Comparison of ENCODE assay signal across 18 mouse cellular contexts in genomic region chr3:123984028-123984427, GRCm38 (mm10).
DNase-seq lines count a peak whose midpoint lies in the region; ATAC-seq and TF ChIP-seq lines count a peak whose summit lies in the region.
"Had no signal": no experiment of that assay in that cellular context is flagged by ENCODE, and none has a peak within 500 bp of the region (broad histone marks: within the 10 kb centered on the region; RNA-seq: fewer than 3 reads in every experiment).

No protein-coding gene starts in this region.

- TF ChIP-seq CTCF in kidney, adult 2 months (conservative IDR thresholded peaks at IDR 0.05; ENCODE audit: insufficient read depth, insufficient read length, low read depth, low read length) = no peak

- 13% methylated on average over 1 of the region's 1 CpGs for WGBS in kidney, adult 2 months
- 39% methylated on average over 1 of the region's 1 CpGs for WGBS in kidney, embryonic 15.5 days
- 24% methylated on average over 1 of the region's 1 CpGs for WGBS in intestine, embryonic 16.5 days
- WGBS in neural tube, embryonic 15.5 days = 25% methylated on average over 1 of the region's 1 CpGs

- peak; percentile 1 for DNase-seq in kidney, adult 2 months
- DNase-seq in 416B (ENCODE audit: low read depth) (peak; percentile 21), NIH3T3 (ENCODE audit: low read depth) (peak; percentile 65)
- DNase-seq in layer of hippocampus, adult 9-10 months (ENCODE audit: low spot score) = no peak
- no peak for DNase-seq in right cerebral cortex, postnatal 14 days
- DNase-seq: cerebellum, adult 8-10 months; heart, postnatal 10 days; kidney, postnatal 14 days; left cerebral cortex, postnatal 4 days; lung, postnatal 4 days; thymus, postnatal 14 days had no signal

- no peak overlapping the region for H3K4me2 ChIP-seq in kidney, embryonic 15.5 days
- H3K4me2 ChIP-seq in intestine, embryonic 16.5 days (ENCODE audit: low read depth, low read length) = peak overlapping the region; percentile 32; the same call in 1 of the 2 replicates
- H3K4me2 ChIP-seq in neural tube, embryonic 15.5 days = no peak overlapping the region
- H3K4me2 ChIP-seq: hindbrain, embryonic 15.5 days; liver, embryonic 12.5 days; midbrain, embryonic 13.5 days had no signal

- no peak overlapping the region for H3K27ac ChIP-seq in kidney, adult 2 months (ENCODE audit: insufficient read depth, low read depth, low read length)
- no peak overlapping the region for H3K27ac ChIP-seq in kidney, embryonic 15.5 days
- no peak overlapping the region for H3K27ac ChIP-seq in intestine, embryonic 16.5 days (ENCODE audit: low read length)
- no peak overlapping the region for H3K27ac ChIP-seq in neural tube, embryonic 15.5 days (replicated peaks)
- H3K27ac ChIP-seq: hindbrain, embryonic 15.5 days; liver, embryonic 12.5 days; midbrain, embryonic 13.5 days had no signal

- ATAC-seq in kidney, embryonic 15.5 days (replicated peaks; ENCODE audit: low FRiP score) = no peak
- ATAC-seq in intestine, embryonic 16.5 days = peak; percentile 40; the same call in 1 of the 2 replicates
- ATAC-seq in neural tube, embryonic 15.5 days (ENCODE audit: low FRiP score) = no peak
- ATAC-seq: forebrain, embryonic 14.5 days; liver, embryonic 12.5 days; midbrain, embryonic 13.5 days had no signal

- H3K27me3 ChIP-seq in kidney, adult 2 months (replicated peaks; ENCODE audit: control insufficient read depth, insufficient read depth, low read length) = no peaks in the 10 kb centered on the region
- H3K27me3 ChIP-seq in kidney, embryonic 15.5 days = no peaks in the 10 kb centered on the region
- H3K27me3 ChIP-seq in intestine, embryonic 16.5 days (replicated peaks; ENCODE audit: control insufficient read depth, insufficient read depth, low read length) = no peaks in the 10 kb centered on the region
- H3K27me3 ChIP-seq in neural tube, embryonic 15.5 days (replicated peaks) = no peaks in the 10 kb centered on the region
- H3K27me3 ChIP-seq: hindbrain, embryonic 15.5 days; liver, embryonic 12.5 days; midbrain, embryonic 13.5 days had no signal

- H3K36me3 ChIP-seq in kidney, adult 2 months (ENCODE audit: control insufficient read depth, insufficient read depth, low read length) = no peaks in the 10 kb centered on the region
- H3K36me3 ChIP-seq in kidney, embryonic 15.5 days = no peaks in the 10 kb centered on the region
- H3K36me3 ChIP-seq in intestine, embryonic 16.5 days (ENCODE audit: control insufficient read depth, insufficient read depth, low read length) = no peaks in the 10 kb centered on the region
- no peaks in the 10 kb centered on the region for H3K36me3 ChIP-seq in neural tube, embryonic 15.5 days
- H3K36me3 ChIP-seq: hindbrain, embryonic 15.5 days; liver, embryonic 12.5 days; midbrain, embryonic 13.5 days had no signal

- no peak overlapping the region for H3K9ac ChIP-seq in kidney, embryonic 15.5 days
- H3K9ac ChIP-seq in intestine, embryonic 16.5 days (ENCODE audit: low read depth, low read length) = no peak overlapping the region
- H3K9ac ChIP-seq in neural tube, embryonic 15.5 days (replicated peaks) = no peak overlapping the region
- H3K9ac ChIP-seq: hindbrain, embryonic 15.5 days; liver, embryonic 12.5 days; midbrain, embryonic 13.5 days had no signal

- no peaks in the 10 kb centered on the region for H3K9me3 ChIP-seq in kidney, embryonic 15.5 days (replicated peaks)
- H3K9me3 ChIP-seq in intestine, embryonic 16.5 days (ENCODE audit: control insufficient read depth, low read length) = no peaks in the 10 kb centered on the region
- no peaks in the 10 kb centered on the region for H3K9me3 ChIP-seq in neural tube, embryonic 15.5 days (replicated peaks)
- H3K9me3 ChIP-seq: hindbrain, embryonic 15.5 days; liver, embryonic 12.5 days; midbrain, embryonic 13.5 days had no signal

- H3K4me1 ChIP-seq in kidney, adult 2 months (ENCODE audit: control insufficient read depth, insufficient read depth, low read length) = no peaks in the 10 kb centered on the region
- H3K4me1 ChIP-seq in kidney, embryonic 15.5 days = no peaks in the 10 kb centered on the region
- H3K4me1 ChIP-seq in intestine, embryonic 16.5 days (ENCODE audit: control insufficient read depth, insufficient read depth, low read length) = no peaks in the 10 kb centered on the region
- no peaks in the 10 kb centered on the region for H3K4me1 ChIP-seq in neural tube, embryonic 15.5 days
- H3K4me1 ChIP-seq: hindbrain, embryonic 15.5 days; liver, embryonic 12.5 days; midbrain, embryonic 13.5 days had no signal

- no peak for TF ChIP-seq POLR2A in kidney, adult 2 months (IDR thresholded peaks at IDR 0.05; ENCODE audit: low read depth, low read length)

- no peak overlapping the region for H3K4me3 ChIP-seq in kidney, adult 2 months (ENCODE audit: insufficient read depth, low read depth, low read length)
- H3K4me3 ChIP-seq in kidney, embryonic 15.5 days (replicated peaks) = no peak overlapping the region
- no peak overlapping the region for H3K4me3 ChIP-seq in intestine, embryonic 16.5 days (ENCODE audit: low read length)
- no peak overlapping the region for H3K4me3 ChIP-seq in neural tube, embryonic 15.5 days (replicated peaks)
- H3K4me3 ChIP-seq: hindbrain, embryonic 15.5 days; liver, embryonic 12.5 days; midbrain, embryonic 13.5 days had no signal

Comparison
In these comparisons a context has a peak if more than half of its experiments do, and no peak if none do; other contexts are left out.
1. DNase-seq: peak in kidney, adult 2 months (single experiment), 416B (single experiment) and NIH3T3 (single experiment); none in layer of hippocampus, adult 9-10 months (single experiment) and right cerebral cortex, postnatal 14 days (single experiment).